Mouse (Mus musculus) layer of hippocampus, postnatal 10 days (tissue): ENCODE data around the gene Fnbp1. TPM values are rescaled to one million over a fixed set of nuclear protein-coding genes. Genes with fewer than 3 reads are reported as not detected.

ENCODE experiments used
- DNase-seq, 2 experiments: peaks; one replicate each; pipeline ENCODE4 v3.0.0; 2021; ENCODE audit warnings: low spot score in 2 of 2
- total RNA-seq, 2 experiments: library from RNA; stranded (reverse); gene quantifications; 2 replicates each; pipeline ENCODE4 v1.2.3; 2021

Fnbp1 gene
- total RNA-seq, 2 experiments from 2014 or later, result 90.2 to 99.0 TPM

GRCm38 (mm10) chr2:30985111-30986020, 156.4 kb downstream of the Fnbp1 start:
- DNase-seq, result no peak

- DNase-seq, result no peak
These were observed 158.8 kb downstream of the Fnbp1 start for GRCm38 (mm10) chr2:30983024-30983423.

- DNase-seq, result peak; percentile 98 to 99
These were observed 159.9 kb downstream of the Fnbp1 start, which contains the start of the genes BC005624 and Usp20 for GRCm38 (mm10) chr2:30981790-30982513. BC005624 (minus strand) TSS chr2:30982201. Usp20 (plus strand) TSS chr2:30982279.

Other genes starting within 250 kb of the Fnbp1 start
- 1 to 10 TPM; 5.7 to 6.6 TPM for gene Ptges, start 212.1 kb downstream of the Fnbp1 start, total RNA-seq
- gene Tor1b, start 189.0 kb downstream of the Fnbp1 start, total RNA-seq, result 10 to 100 TPM; 33.3 to 35.2 TPM
- gene Tor1a, start 174.1 kb downstream of the Fnbp1 start, total RNA-seq, result 10 to 100 TPM; 44.4 to 52.8 TPM
- gene BC005624, start 159.8 kb downstream of the Fnbp1 start, total RNA-seq, result 10 to 100 TPM; 49.0 to 52.0 TPM
- gene Usp20, start 159.7 kb downstream of the Fnbp1 start, total RNA-seq, result 10 to 100 TPM; 73.6 to 74.9 TPM
- gene Gpr107, start 10.3 kb upstream of the Fnbp1 start, total RNA-seq, result 10 to 100 TPM; 50.7 to 54.5 TPM
- 100 to 1,000 TPM; 149 to 150 TPM for gene Ncs1, start 103.8 kb upstream of the Fnbp1 start, total RNA-seq
- under 1 TPM; 0.27 to 0.56 TPM for gene Hmcn2, start 172.4 kb upstream of the Fnbp1 start, total RNA-seq